Mouse (Mus musculus) heart, adult 2 months (tissue): ENCODE data around the gene 4930550C14Rik.

Experiments used
- CTCF ChIP-seq: fragments of 200-600 bp; IDR thresholded peaks from 2 replicates; pipeline ENCODE4 v1.8.1; 2022; ENCODE audit warnings: antibody characterized with exemption, mild to moderate bottlenecking, moderate library complexity
- EP300 ChIP-seq: fragments of 200-500 bp; IDR thresholded peaks from 2 replicates; pipeline ENCODE4 v1.6.1; 2011; ENCODE audit warnings: low read depth, low read length, control low read depth; ENCODE audit not compliant: insufficient read depth
- POLR2A ChIP-seq: fragments of 200-500 bp; IDR thresholded peaks from 2 replicates; pipeline ENCODE4 v1.6.1; 2011; ENCODE audit warnings: mild to moderate bottlenecking, low read depth, low read length, control low read depth; ENCODE audit not compliant: insufficient read depth

DNA sequence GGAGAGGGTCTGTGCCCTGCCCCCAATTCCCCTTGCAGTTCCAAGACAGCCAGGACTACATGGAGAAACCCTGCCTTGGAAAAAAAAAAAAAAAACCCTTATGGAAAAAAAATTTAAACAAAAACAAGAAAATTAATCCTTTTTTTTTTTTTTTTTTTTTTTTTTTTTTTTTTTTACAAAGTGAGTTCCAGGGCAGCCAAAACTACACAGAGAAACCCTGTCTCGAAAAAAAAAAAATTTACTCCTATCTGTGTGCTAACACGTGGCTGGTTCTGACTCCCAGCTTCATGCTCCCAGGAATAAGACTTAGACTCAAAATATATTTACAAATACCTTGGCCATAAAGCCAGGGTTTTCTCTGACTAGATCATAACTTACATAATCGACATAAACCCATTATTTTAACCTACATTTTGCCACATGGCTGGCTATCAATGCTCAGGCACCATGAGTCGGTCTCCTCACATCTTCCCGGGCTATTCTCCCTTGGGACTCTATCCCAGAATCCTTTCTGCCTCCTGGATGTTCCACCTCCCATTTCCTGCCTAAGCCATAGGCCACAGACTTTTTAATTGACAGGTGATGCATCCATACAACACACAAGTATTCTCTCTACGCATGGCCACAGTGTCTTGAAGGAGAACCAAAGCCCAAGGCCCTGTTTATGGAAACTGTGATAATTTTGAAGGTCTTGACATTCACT, 2.1 kb downstream of the 4930550C14Rik start:
- TF ChIP-seq CTCF = no peak
- TF ChIP-seq POLR2A = no peak
- TF ChIP-seq EP300 = no peak
